Mouse (Mus musculus) MEL (cell line): ENCODE data around the gene Tnfaip1.

ENCODE experiments used
- JUND ChIP-seq: IDR thresholded peaks from 2 replicates; pipeline ENCODE4 v1.6.1; 2011; ENCODE audit warnings: low read depth, mild to moderate bottlenecking, improper control_type of control experiment, low read length
- POLR2A ChIP-seq, 2 experiments: IDR thresholded peaks; 2 replicates each; pipeline ENCODE4 v1.6.1; 2011 to 2012; ENCODE audit warnings: low read length in 2 of 2, mild to moderate bottlenecking in 2 of 2, control low read depth in 1 of 2, improper control_type of control experiment in 1 of 2, low read depth in 1 of 2, moderate library complexity in 1 of 2; ENCODE audit not compliant: control insufficient read depth in 1 of 2, insufficient read depth in 1 of 2, poor library complexity in 1 of 2
- TCF12 ChIP-seq: IDR thresholded peaks from 2 replicates; pipeline ENCODE4 v1.6.1; 2014; ENCODE audit warnings: low read depth, mild to moderate bottlenecking, inconsistent platforms, low read length, improper control_type of control experiment, moderate library complexity
- USF1 ChIP-seq: IDR thresholded peaks from 2 replicates; pipeline ENCODE4 v1.6.1; 2014; ENCODE audit warnings: low read depth, mild to moderate bottlenecking, inconsistent platforms, low read length, improper control_type of control experiment, moderate library complexity
- ZC3H11A ChIP-seq: IDR thresholded peaks from 2 replicates; pipeline ENCODE4 v1.6.1; 2012; ENCODE audit warnings: low read depth, mild to moderate bottlenecking, inconsistent platforms, low read length, improper control_type of control experiment

DNA sequence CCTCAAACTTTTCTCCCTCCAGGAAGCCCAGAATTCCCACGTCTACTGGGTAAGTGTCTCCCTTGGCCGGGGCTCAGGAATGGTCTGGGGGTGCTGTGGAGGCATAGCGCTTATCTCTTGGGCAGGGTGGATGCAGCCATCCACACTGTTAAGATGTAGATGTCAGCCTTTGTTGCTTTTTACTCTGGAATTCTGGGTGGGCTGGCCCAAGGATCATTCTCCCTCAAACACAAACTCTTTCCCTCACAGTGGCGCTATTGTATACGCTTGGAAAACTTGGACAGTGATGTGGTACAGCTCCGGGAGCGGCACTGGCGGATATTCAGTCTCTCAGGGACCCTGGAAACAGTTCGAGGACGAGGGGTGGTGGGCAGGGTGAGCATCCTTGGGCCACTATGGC is 17.2 kb downstream of the Tnfaip1 start:
- TF ChIP-seq POLR2A (IDR thresholded peaks at IDR 0.05; ENCODE audit: control insufficient read depth in 1 of 2, insufficient read depth in 1 of 2, low read depth in 1 of 2, low read length in 2 of 2, poor library complexity in 1 of 2) (no peak), JUND (no peak), USF1 (no peak), ZC3H11A (no peak), TCF12 (no peak)
